Mouse (Mus musculus) spleen, adult 2 months (tissue): Measurements from ENCODE around the gene Klhl26. TPM values are rescaled to one million over a fixed set of nuclear protein-coding genes. Genes with fewer than 3 reads are reported as not detected.

Source experiments
- DNase-seq, 2 experiments: peaks; one replicate each; pipeline versions ENCODE4 v3.0.0 to v3.0.0-alpha.2; 2012 to 2021; ENCODE audit warnings: low spot score in 2 of 2, low read depth in 1 of 2
- H3K27ac ChIP-seq: fragments of 200-500 bp; 2 replicates; pipeline ENCODE4 v1.5.1; 2012; ENCODE audit warnings: low read length, inconsistent platforms; ENCODE audit not compliant: insufficient read depth
- H3K27me3 ChIP-seq: fragments of 200-500 bp; 2 replicates; pipeline ENCODE4 v1.6.1; 2012; ENCODE audit warnings: mild to moderate bottlenecking, moderate library complexity, low read length, inconsistent platforms; ENCODE audit not compliant: control insufficient read depth, insufficient read depth
- H3K36me3 ChIP-seq: fragments of 200-500 bp; 2 replicates; pipeline ENCODE4 v1.6.1; 2012; ENCODE audit warnings: mild to moderate bottlenecking, low read length, inconsistent platforms; ENCODE audit not compliant: control insufficient read depth, insufficient read depth
- H3K4me1 ChIP-seq: fragments of 200-500 bp; 2 replicates; pipeline ENCODE4 v1.6.1; 2011; ENCODE audit warnings: inconsistent platforms; ENCODE audit not compliant: control insufficient read depth, insufficient read depth, insufficient read length
- H3K4me3 ChIP-seq: fragments of 200-500 bp; 2 replicates; pipeline ENCODE4 v1.5.1; 2011; ENCODE audit warnings: mild to moderate bottlenecking, inconsistent platforms; ENCODE audit not compliant: insufficient read depth, insufficient read length; ENCODE audit errors: extremely low read depth
- CTCF ChIP-seq: fragments of 200-500 bp; IDR thresholded peaks from 2 replicates; pipeline ENCODE4 v1.5.1; 2011; ENCODE audit warnings: mild to moderate bottlenecking, inconsistent platforms; ENCODE audit not compliant: insufficient read depth, insufficient read length, insufficient replicate concordance; ENCODE audit errors: extremely low read depth
- POLR2A ChIP-seq: fragments of 200-500 bp; IDR thresholded peaks from 2 replicates; pipeline ENCODE4 v1.6.1; 2011; ENCODE audit warnings: low read depth, low read length, inconsistent platforms
- WGBS: fragments of 180-500 bp; shearing (Covaris S2); methylation state at CpG from one replicate; pipeline ENCODE4 v1.1.7; 2018; 5-methylcytosine and 5-hydroxymethylcytosine counted together
- polyA plus RNA-seq: library from polyadenylated mRNA; depleted of rRNA; stranded (reverse); fragments of >200 nt; gene quantifications from 2 replicates; pipeline ENCODE4 v1.2.3, GENCODE M21; 2012

Gene Klhl26
- polyA plus RNA-seq, 1 experiment, result 21.8 TPM

DNA sequence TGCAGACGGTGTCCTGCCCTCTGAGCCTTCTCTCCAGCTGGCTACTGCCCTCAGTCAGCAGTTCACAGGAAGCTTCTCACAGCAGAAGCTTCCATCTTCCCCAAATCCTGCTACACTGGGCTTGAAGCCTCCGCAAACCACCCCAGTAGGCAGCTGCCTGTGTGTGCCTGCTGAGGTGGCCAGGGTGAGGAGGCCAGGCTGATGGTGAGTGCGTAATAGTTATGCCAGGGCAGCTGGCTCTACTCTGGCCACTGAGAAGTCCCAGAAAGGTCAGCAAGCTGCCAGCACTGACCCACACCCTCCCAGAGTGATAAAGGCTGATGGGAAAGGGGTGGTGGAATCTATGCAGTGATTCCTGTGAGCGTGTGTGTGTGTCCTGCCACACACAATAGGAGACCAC, 10.5 kb downstream of the Klhl26 start:
- no peaks in the 10 kb centered on the region for H3K27me3 ChIP-seq
- H3K36me3 ChIP-seq, result no peaks in the 10 kb centered on the region
- WGBS, result 86% methylated on average over 4 of the region's 4 CpGs
- H3K4me1 ChIP-seq, result no peaks in the 10 kb centered on the region; the same call in 1 of the 2 replicates
- H3K27ac ChIP-seq, result no peak overlapping the region
- no peak for DNase-seq
- H3K4me3 ChIP-seq, result no peak overlapping the region
- TF ChIP-seq POLR2A (no peak), CTCF (no peak)

- no peaks in the 10 kb centered on the region for H3K27me3 ChIP-seq
- no peaks in the 10 kb centered on the region for H3K36me3 ChIP-seq
- no peak overlapping the region for H3K4me3 ChIP-seq
- no peak for DNase-seq
- no peak overlapping the region for H3K27ac ChIP-seq
- WGBS, result 92% methylated on average over 4 of the region's 4 CpGs
- no peak for TF ChIP-seq POLR2A
- no peak for TF ChIP-seq CTCF
- H3K4me1 ChIP-seq, result no peaks in the 10 kb centered on the region; the same call in 1 of the 2 replicates
Measured at GRCm38 (mm10) chr8:70465701-70466100, 11.1 kb downstream of the Klhl26 start.

DNA sequence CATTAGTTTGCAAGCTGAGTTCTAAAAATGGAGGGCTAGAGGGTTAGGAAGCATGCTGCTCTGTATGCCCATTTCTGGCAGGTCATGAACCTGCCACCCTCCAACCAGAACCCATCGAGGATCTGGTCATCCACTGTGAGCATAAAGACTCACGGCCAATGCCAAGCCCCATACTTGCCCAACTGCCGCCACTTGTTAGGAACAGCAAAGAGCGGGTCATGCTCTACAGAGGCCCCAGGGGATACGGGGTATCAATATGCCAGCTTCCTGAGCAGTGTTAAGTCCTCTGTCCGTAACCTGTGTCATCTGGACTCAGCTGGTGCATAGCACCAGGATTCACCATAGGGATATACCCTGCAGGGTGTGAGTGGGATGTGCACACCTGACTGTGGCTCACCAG, 12.6 kb downstream of the Klhl26 start:
- no peak for TF ChIP-seq POLR2A
- no peak for TF ChIP-seq CTCF
- H3K27ac ChIP-seq, result no peak overlapping the region
- no peaks in the 10 kb centered on the region for H3K27me3 ChIP-seq
- DNase-seq, result no peak
- 95% methylated on average over 6 of the region's 6 CpGs for WGBS
- H3K4me3 ChIP-seq, result no peak overlapping the region
- H3K4me1 ChIP-seq, result no peaks in the 10 kb centered on the region
- H3K36me3 ChIP-seq, result no peaks in the 10 kb centered on the region

DNA sequence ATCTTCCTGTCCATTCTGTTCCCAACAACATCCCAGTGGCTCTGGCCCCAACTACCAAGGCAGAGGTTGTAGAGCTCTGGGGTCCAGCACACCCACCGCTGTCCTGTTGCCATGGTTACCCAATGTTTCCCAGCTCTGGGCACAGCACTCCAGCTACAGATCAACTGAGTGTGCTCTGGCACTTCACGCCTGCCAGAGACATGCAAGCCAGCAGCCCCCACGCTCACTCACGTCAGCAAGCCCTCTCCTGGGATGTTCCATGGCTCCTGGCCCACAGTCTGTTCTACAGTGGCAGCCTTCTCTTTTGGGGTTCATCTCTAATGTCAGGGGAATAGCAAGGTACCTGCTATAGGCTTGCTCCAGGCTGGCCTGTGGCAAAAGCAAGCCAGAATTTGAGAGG, 13.5 kb downstream of the Klhl26 start:
- no peak for DNase-seq
- no peaks in the 10 kb centered on the region for H3K4me1 ChIP-seq
- 94% methylated on average over 4 of the region's 4 CpGs for WGBS

DNA sequence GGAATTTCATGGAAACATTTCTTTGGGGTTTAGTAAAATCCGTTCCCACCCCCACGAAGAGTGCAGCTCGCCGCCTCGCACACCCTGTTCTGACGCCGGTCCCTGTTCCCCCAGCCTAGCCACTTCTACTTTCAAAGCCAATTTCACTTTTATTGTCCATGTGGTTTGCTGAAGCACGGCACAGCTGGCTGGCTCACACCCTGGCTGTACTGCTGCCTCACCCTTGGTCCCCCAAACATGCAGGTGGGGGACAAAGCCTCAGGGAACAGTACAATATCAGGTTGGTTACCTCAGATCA, 14.3 kb downstream of the Klhl26 start:
- no peaks in the 10 kb centered on the region for H3K36me3 ChIP-seq

More for the DNA sequence above, 13.5 kb downstream of the Klhl26 start:
- TF ChIP-seq CTCF, result no peak
- no peak for TF ChIP-seq POLR2A
- Histone ChIP-seq H3K36me3 (no peaks in the 10 kb centered on the region), H3K4me3 (no peak overlapping the region), H3K27me3 (no peaks in the 10 kb centered on the region), H3K27ac (no peak overlapping the region)

GRCm38 (mm10) chr8:70461765-70462515, 14.8 kb downstream of the Klhl26 start:
- no peak for DNase-seq
- no peak for TF ChIP-seq CTCF
- no peak for TF ChIP-seq POLR2A
- 91% methylated on average over 16 of the region's 16 CpGs for WGBS

More for the DNA sequence above, 14.3 kb downstream of the Klhl26 start:
- H3K27ac ChIP-seq, result no peak overlapping the region
- no peaks in the 10 kb centered on the region for H3K27me3 ChIP-seq
- H3K4me1 ChIP-seq, result no peaks in the 10 kb centered on the region
- 78% methylated on average over 8 of the region's 8 CpGs for WGBS
- no peak overlapping the region for H3K4me3 ChIP-seq
- TF ChIP-seq CTCF (no peak), POLR2A (no peak)
- DNase-seq, result no peak

DNA sequence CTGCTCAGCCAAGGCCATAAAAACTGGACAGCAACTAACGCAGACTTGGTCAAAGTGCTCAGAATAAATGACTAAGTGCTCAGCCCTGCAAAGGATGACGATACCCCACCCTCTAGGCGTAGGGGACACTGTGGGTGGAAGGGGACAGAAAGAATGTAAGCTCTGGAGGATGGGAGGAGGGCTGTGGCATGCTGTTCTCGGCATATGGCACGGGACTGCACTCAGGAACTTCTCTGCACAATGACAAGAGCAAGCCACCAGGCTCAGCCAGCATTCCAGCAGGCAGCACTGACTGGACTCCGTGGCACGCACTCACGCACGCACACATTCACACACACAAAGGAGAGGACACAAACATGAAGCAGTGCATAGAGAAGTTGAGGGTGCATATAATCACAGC, 16.2 kb downstream of the Klhl26 start:
- no peaks in the 10 kb centered on the region for H3K4me1 ChIP-seq
- no peaks in the 10 kb centered on the region for H3K27me3 ChIP-seq
- no peaks in the 10 kb centered on the region for H3K36me3 ChIP-seq
- TF ChIP-seq CTCF, result no peak
- no peak for TF ChIP-seq POLR2A
- no peak for DNase-seq
- H3K27ac ChIP-seq, result no peak overlapping the region
- no peak overlapping the region for H3K4me3 ChIP-seq
- 95% methylated on average over 9 of the region's 9 CpGs for WGBS

More at GRCm38 (mm10) chr8:70461765-70462515, 14.8 kb downstream of the Klhl26 start:
- Histone ChIP-seq H3K27ac (no peak overlapping the region), H3K4me1 (no peaks in the 10 kb centered on the region), H3K36me3 (no peaks in the 10 kb centered on the region), H3K27me3 (no peaks in the 10 kb centered on the region), H3K4me3 (no peak overlapping the region)
